Mouse (Mus musculus): ENCODE results near the gene Ube2h. TPM values are rescaled to one million over a fixed set of nuclear protein-coding genes. Genes with fewer than 3 reads are reported as not detected.

Gene Ube2h
- total RNA-seq, 2 experiments from 2014 or later: 18.5 to 21.1 TPM

GRCm38 (mm10) chr6:30171226-30171625, 133.1 kb downstream of the Ube2h start:
- 0 out of 2 replicates have a peak, but pooled peaks have one; percentile 7 for ATAC-seq (ENCODE audit: poor library complexity, severe bottlenecking)

GRCm38 (mm10) chr6:30169148-30169547, 135.2 kb downstream of the Ube2h start:
- no peak for ATAC-seq (ENCODE audit: poor library complexity, severe bottlenecking)

- no peak for ATAC-seq (ENCODE audit: poor library complexity, severe bottlenecking)
Observed at GRCm38 (mm10) chr6:30168275-30168674, 136.1 kb downstream of the Ube2h start.

GRCm38 (mm10) chr6:30167192-30167591, 137.1 kb downstream of the Ube2h start:
- ATAC-seq (ENCODE audit: poor library complexity, severe bottlenecking): no peak

- ATAC-seq (ENCODE audit: poor library complexity, severe bottlenecking): no peak
Observed at GRCm38 (mm10) chr6:30166349-30166748, 138.0 kb downstream of the Ube2h start.

- ATAC-seq (ENCODE audit: poor library complexity, severe bottlenecking): no peak
Observed at GRCm38 (mm10) chr6:30162091-30162490, 142.2 kb downstream of the Ube2h start.

- ATAC-seq (ENCODE audit: poor library complexity, severe bottlenecking): no peak
Observed at GRCm38 (mm10) chr6:30161618-30162017, 142.7 kb downstream of the Ube2h start.

Other genes with a start within 250 kb of the Ube2h start
- 17.3 and 18.3 TPM in 2 replicates for gene Zc3hc1, start 86.5 kb upstream of the Ube2h start, total RNA-seq (2015)
- 21.5 and 24.8 TPM in 2 replicates for gene Zc3hc1, start 86.5 kb upstream of the Ube2h start, total RNA-seq (2017)
- 14.5 and 16.4 TPM in 2 replicates for gene Klhdc10, start 97.3 kb upstream of the Ube2h start, total RNA-seq (2015)
- gene Klhdc10, start 97.3 kb upstream of the Ube2h start, total RNA-seq (2017): 35.3 and 40.8 TPM in 2 replicates
- gene Tmem209, start 205.2 kb upstream of the Ube2h start, total RNA-seq (2015): 40.3 and 42.3 TPM in 2 replicates
- 24.0 and 39.0 TPM in 2 replicates for gene Tmem209, start 205.2 kb upstream of the Ube2h start, total RNA-seq (2017)
- 0.68 TPM in 1 of 2 replicates, not detected in the other for gene Ssmem1, start 205.3 kb upstream of the Ube2h start, total RNA-seq (2015)
- 0.44 and 1.1 TPM in 2 replicates for gene Ssmem1, start 205.3 kb upstream of the Ube2h start, total RNA-seq (2017)
- gene Cpa2, start 237.0 kb upstream of the Ube2h start, total RNA-seq (2015): 0.27 TPM in 1 of 2 replicates, not detected in the other
- gene Cpa2, start 237.0 kb upstream of the Ube2h start, total RNA-seq (2017): not detected in 2 replicates

All from megakaryocyte, adult 5-6 weeks (primary cell).